10 mouse cellular contexts compared by ENCODE assay signal in the genomic region with DNA sequence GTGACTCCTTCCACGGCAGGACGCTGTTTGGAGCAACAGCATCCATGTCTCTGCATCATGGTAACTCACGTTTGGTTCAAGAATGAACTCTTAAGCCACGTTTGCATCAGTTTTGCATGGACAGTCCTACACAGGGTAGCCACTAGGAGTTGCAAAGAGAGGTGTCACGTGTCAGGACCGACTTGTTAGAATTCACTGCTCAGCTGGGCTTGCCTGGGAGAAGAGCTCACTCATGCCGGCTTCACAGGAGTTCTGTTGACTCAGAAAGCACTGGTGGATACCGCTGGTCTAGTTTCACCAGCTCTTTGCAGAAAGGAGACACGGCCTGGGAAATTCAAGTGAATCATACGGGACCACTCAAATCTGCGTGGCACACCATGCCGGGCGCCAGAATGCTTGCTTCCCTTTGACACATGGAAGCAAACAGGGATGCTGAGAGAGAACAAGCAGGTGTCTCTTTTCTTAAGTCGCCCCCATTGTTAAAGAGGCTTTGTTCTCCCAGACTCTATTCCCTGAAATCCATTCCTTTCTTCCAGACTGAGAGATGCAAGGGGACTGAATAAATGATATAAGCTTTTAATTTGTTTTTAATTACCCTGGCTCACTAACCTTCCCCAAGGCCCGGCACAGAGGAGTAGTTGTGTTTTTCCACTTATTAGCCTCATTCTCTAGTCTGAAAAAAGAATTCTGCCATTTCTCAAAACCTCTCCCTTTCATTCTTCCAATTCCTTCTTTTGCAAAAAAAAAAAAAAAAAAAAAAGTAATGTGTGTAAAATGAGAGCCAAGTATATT. TPM values are rescaled to one million over a fixed set of nuclear protein-coding genes. Genes with fewer than 3 reads are reported as not detected.
A peak's percentile ranks its signal among the peaks of the same experiment; 100 is the strongest.
DNase-seq lines count a peak whose midpoint lies in the region; ATAC-seq and TF ChIP-seq lines count a peak whose summit lies in the region.
"Had no signal": no experiment of that assay in that cellular context is flagged by ENCODE, and none has a peak within 500 bp of the region (broad histone marks: within the 10 kb centered on the region; RNA-seq: fewer than 3 reads in every experiment).

No protein-coding gene starts in this region.

- H3K4me2 ChIP-seq in forebrain, postnatal 0 days (ENCODE audit: low read depth), result peak overlapping the region; percentile 10; the same call in 1 of the 2 replicates
- no peak overlapping the region for H3K4me2 ChIP-seq in midbrain, embryonic 13.5 days (replicated peaks)

- no peaks in the 10 kb centered on the region for H3K36me3 ChIP-seq in forebrain, postnatal 0 days (ENCODE audit: insufficient read depth)
- no peaks in the 10 kb centered on the region for H3K36me3 ChIP-seq in midbrain, embryonic 13.5 days

- DNase-seq in heart, adult 11 months, result peak; percentile 89
- DNase-seq in heart, postnatal 25 days (ENCODE audit: low spot score), result no peak
- DNase-seq in NIH3T3 (ENCODE audit: low read depth), result peak; percentile 84
- peak; percentile 45 for DNase-seq in forebrain, postnatal 0 days
- no peak for DNase-seq in gastrocnemius, postnatal 25 days
- no peak for DNase-seq in T-cell, adult 2 months (ENCODE audit: low spot score)
- DNase-seq: B cell, adult 2 months; right cerebral cortex, postnatal 4 days had no signal

- H3K27me3 ChIP-seq in forebrain, postnatal 0 days (ENCODE audit: insufficient read depth, low read length), result no peaks in the 10 kb centered on the region
- no peaks in the 10 kb centered on the region for H3K27me3 ChIP-seq in midbrain, embryonic 13.5 days

- H3K9me3 ChIP-seq in forebrain, postnatal 0 days (ENCODE audit: low read length), result no peaks in the 10 kb centered on the region
- peaks cover 2% of the 10 kb centered on the region; the same call in 1 of the 2 replicates for H3K9me3 ChIP-seq in midbrain, embryonic 13.5 days

- intact Hi-C loops in heart, postnatal 25 days (cut with DNase I), result no loop called here

- ATAC-seq in forebrain, postnatal 0 days, result peak; percentile 57; the same call in 1 of the 2 replicates
- ATAC-seq in midbrain, embryonic 13.5 days, result peak; percentile 71
- no peak for ATAC-seq in inflammation-experienced regulatory T-cells, adult 6 months

- TF ChIP-seq CTCF in forebrain, postnatal 0 days (IDR thresholded peaks at IDR 0.05; ENCODE audit: low read depth), result peak; percentile 38

- no peak overlapping the region for H3K4me3 ChIP-seq in forebrain, postnatal 0 days (ENCODE audit: low read depth, low read length)
- H3K4me3 ChIP-seq in midbrain, embryonic 13.5 days (replicated peaks), result no peak overlapping the region

- peak overlapping the region; percentile 59; the same call in 1 of the 2 replicates for H3K27ac ChIP-seq in forebrain, postnatal 0 days (ENCODE audit: low read depth, low read length)
- H3K27ac ChIP-seq in midbrain, embryonic 13.5 days, result peak overlapping the region; percentile 73

- H3K4me1 ChIP-seq in forebrain, postnatal 0 days (ENCODE audit: insufficient read depth), result peaks cover 4% of the 10 kb centered on the region; the same call in 1 of the 2 replicates
- H3K4me1 ChIP-seq in midbrain, embryonic 13.5 days (replicated peaks), result peaks cover 21% of the 10 kb centered on the region

- no peak overlapping the region for H3K9ac ChIP-seq in forebrain, postnatal 0 days
- no peak overlapping the region for H3K9ac ChIP-seq in midbrain, embryonic 13.5 days (replicated peaks)

- WGBS in forebrain, postnatal 0 days, result 9% methylated on average over 15 of the region's 15 CpGs
- WGBS in midbrain, embryonic 13.5 days, result 14% methylated on average over 15 of the region's 15 CpGs

RNA-seq across cellular contexts. Expression of a gene that starts 55.9 kb away (rescaled TPM):
- total RNA-seq in heart, postnatal 25 days (2021), result under 1 TPM; 0.73 to 0.78 TPM
- 0.38 and 0.77 TPM in 2 replicates for total RNA-seq in forebrain, postnatal 0 days (2014; rRNA removed)
- polyA plus RNA-seq in forebrain, postnatal 0 days (2015; fragmentation: Nextera tagmentation; extraction: Ambion mirVana), result 0.39 and 0.47 TPM in 2 replicates
- 0.21 and 0.30 TPM in 2 replicates for polyA plus RNA-seq in midbrain, embryonic 13.5 days (2015; fragmentation: Nextera tagmentation; extraction: Ambion mirVana)
- under 1 TPM; 0.13 to 0.33 TPM for total RNA-seq in gastrocnemius, postnatal 25 days (2021)
- 10 to 100 TPM; 33.5 to 66.0 (median 62.2) TPM for polyA plus RNA-seq in inflammation-experienced regulatory T-cells, adult 6 months (2017; shearing (Covaris generic))

Comparison
In these comparisons a context has a peak if more than half of its experiments do, and no peak if none do; other contexts are left out.
1. DNase-seq: peak in heart, adult 11 months (single experiment), NIH3T3 (single experiment) and forebrain, postnatal 0 days (single experiment); none in heart, postnatal 25 days (single experiment), gastrocnemius, postnatal 25 days (single experiment) and T-cell, adult 2 months (single experiment).